Mouse (Mus musculus): Measurements from ENCODE around the gene Tmem229b. TPM values are rescaled to one million over a fixed set of nuclear protein-coding genes. Genes with fewer than 3 reads are reported as not detected.
"Not testable (repeated sequence)": the region's sequence is repeated elsewhere in the genome, so short reads cannot be mapped to it uniquely, and the experiment has no call there.

Tmem229b gene
- total and polyA plus RNA-seq, 2 experiments from 2014 or later: 63.2 to 214 TPM

- no peak overlapping the region for H3K4me3 ChIP-seq (ENCODE audit: low read depth, low read length)
- no peak overlapping the region for H3K4me2 ChIP-seq (ENCODE audit: low read depth, low read length, poor library complexity, severe bottlenecking)
- DNase-seq (ENCODE audit: low spot score): no peak
- no peak overlapping the region for H3K9ac ChIP-seq (replicated peaks; ENCODE audit: low read length, poor library complexity, severe bottlenecking)
- no peak overlapping the region for H3K27ac ChIP-seq (ENCODE audit: low read depth, low read length)
- no peaks in the 10 kb centered on the region for H3K27me3 ChIP-seq (ENCODE audit: insufficient read depth, low read length)
- no peaks in the 10 kb centered on the region for H3K4me1 ChIP-seq (ENCODE audit: insufficient read depth, low read length)
- WGBS: 97% methylated on average over 4 of the region's 4 CpGs
- peaks cover 37% of the 10 kb centered on the region for H3K36me3 ChIP-seq (ENCODE audit: insufficient read depth, low read length)
- ATAC-seq (ENCODE audit: low FRiP score): no peak
- TF ChIP-seq CTCF (IDR thresholded peaks at IDR 0.05): no peak
- no peaks in the 10 kb centered on the region for H3K9me3 ChIP-seq (ENCODE audit: low read length)
These were observed 31.6 kb downstream of the Tmem229b start for GRCm38 (mm10) chr12:78975836-78976235.

- Histone ChIP-seq H3K36me3 (ENCODE audit: insufficient read depth, low read length) (peaks cover 39% of the 10 kb centered on the region), H3K4me3 (ENCODE audit: low read depth, low read length) (no peak overlapping the region), H3K9ac (replicated peaks; ENCODE audit: low read length, poor library complexity, severe bottlenecking) (no peak overlapping the region), H3K27me3 (ENCODE audit: insufficient read depth, low read length) (no peaks in the 10 kb centered on the region), H3K27ac (ENCODE audit: low read depth, low read length) (no peak overlapping the region), H3K4me1 (ENCODE audit: insufficient read depth, low read length) (no peaks in the 10 kb centered on the region), H3K9me3 (ENCODE audit: low read length) (no peaks in the 10 kb centered on the region), H3K4me2 (ENCODE audit: low read depth, low read length, poor library complexity, severe bottlenecking) (no peak overlapping the region)
- TF ChIP-seq CTCF (IDR thresholded peaks at IDR 0.05): no peak
- ATAC-seq (ENCODE audit: low FRiP score) (no peak), DNase-seq (ENCODE audit: low spot score) (no peak)
- WGBS: 91% methylated on average over 5 of the region's 5 CpGs
These were observed 32.7 kb downstream of the Tmem229b start for GRCm38 (mm10) chr12:78974767-78975166.

- no peak for TF ChIP-seq CTCF (IDR thresholded peaks at IDR 0.05)
- no peak overlapping the region for H3K27ac ChIP-seq (ENCODE audit: low read depth, low read length)
- no peak overlapping the region for H3K4me3 ChIP-seq (ENCODE audit: low read depth, low read length)
These were observed 33.6 kb downstream of the Tmem229b start for GRCm38 (mm10) chr12:78973779-78974178.

GRCm38 (mm10) chr12:78971649-78972048 lies 35.8 kb downstream of the Tmem229b start:
- Histone ChIP-seq H3K4me3 (ENCODE audit: low read depth, low read length) (no peak overlapping the region), H3K27ac (ENCODE audit: low read depth, low read length) (no peak overlapping the region), H3K4me2 (ENCODE audit: low read depth, low read length, poor library complexity, severe bottlenecking) (no peak overlapping the region), H3K9ac (replicated peaks; ENCODE audit: low read length, poor library complexity, severe bottlenecking) (no peak overlapping the region), H3K27me3 (ENCODE audit: insufficient read depth, low read length) (no peaks in the 10 kb centered on the region), H3K9me3 (ENCODE audit: low read length) (no peaks in the 10 kb centered on the region), H3K36me3 (ENCODE audit: insufficient read depth, low read length) (peaks cover 45% of the 10 kb centered on the region), H3K4me1 (ENCODE audit: insufficient read depth, low read length) (no peaks in the 10 kb centered on the region)
- 49% methylated on average over 2 of the region's 2 CpGs for WGBS
- ATAC-seq (ENCODE audit: low FRiP score) (no peak), DNase-seq (ENCODE audit: low spot score) (no peak)
- no peak for TF ChIP-seq CTCF (IDR thresholded peaks at IDR 0.05)

More at GRCm38 (mm10) chr12:78973779-78974178, 33.6 kb downstream of the Tmem229b start:
- H3K36me3 ChIP-seq (ENCODE audit: insufficient read depth, low read length): peaks cover 47% of the 10 kb centered on the region
- DNase-seq (ENCODE audit: low spot score) (no peak), ATAC-seq (ENCODE audit: low FRiP score) (no peak)
- 61% methylated on average over 2 of the region's 2 CpGs for WGBS
- no peak overlapping the region for H3K4me2 ChIP-seq (ENCODE audit: low read depth, low read length, poor library complexity, severe bottlenecking)
- no peak overlapping the region for H3K9ac ChIP-seq (replicated peaks; ENCODE audit: low read length, poor library complexity, severe bottlenecking)
- H3K27me3 ChIP-seq (ENCODE audit: insufficient read depth, low read length): no peaks in the 10 kb centered on the region
- no peaks in the 10 kb centered on the region for H3K4me1 ChIP-seq (ENCODE audit: insufficient read depth, low read length)
- no peaks in the 10 kb centered on the region for H3K9me3 ChIP-seq (ENCODE audit: low read length)

- H3K4me3 ChIP-seq (ENCODE audit: low read depth, low read length): no peak overlapping the region
- DNase-seq (ENCODE audit: low spot score) (no peak), ATAC-seq (ENCODE audit: low FRiP score) (no peak)
- no peaks in the 10 kb centered on the region for H3K4me1 ChIP-seq (ENCODE audit: insufficient read depth, low read length)
- no peak overlapping the region for H3K4me2 ChIP-seq (ENCODE audit: low read depth, low read length, poor library complexity, severe bottlenecking)
- peaks cover 41% of the 10 kb centered on the region for H3K36me3 ChIP-seq (ENCODE audit: insufficient read depth, low read length)
- H3K27ac ChIP-seq (ENCODE audit: low read depth, low read length): no peak overlapping the region
- TF ChIP-seq CTCF (IDR thresholded peaks at IDR 0.05): no peak
- WGBS: 72% methylated on average over 7 of the region's 7 CpGs
- no peaks in the 10 kb centered on the region for H3K9me3 ChIP-seq (ENCODE audit: low read length)
- H3K27me3 ChIP-seq (ENCODE audit: insufficient read depth, low read length): no peaks in the 10 kb centered on the region
- H3K9ac ChIP-seq (replicated peaks; ENCODE audit: low read length, poor library complexity, severe bottlenecking): no peak overlapping the region
These were observed 36.7 kb downstream of the Tmem229b start for GRCm38 (mm10) chr12:78970725-78971124.

GRCm38 (mm10) chr12:78964496-78964895 lies 42.9 kb downstream of the Tmem229b start:
- H3K4me2 ChIP-seq (ENCODE audit: low read depth, low read length, poor library complexity, severe bottlenecking); H3K4me3 ChIP-seq (ENCODE audit: low read depth, low read length); H3K9ac ChIP-seq (replicated peaks; ENCODE audit: low read length, poor library complexity, severe bottlenecking); H3K4me1 ChIP-seq (ENCODE audit: insufficient read depth, low read length); H3K9me3 ChIP-seq (ENCODE audit: low read length); ATAC-seq (ENCODE audit: low FRiP score); H3K27ac ChIP-seq (ENCODE audit: low read depth, low read length); H3K27me3 ChIP-seq (ENCODE audit: insufficient read depth, low read length); DNase-seq (ENCODE audit: low spot score): not testable (repeated sequence)
- H3K36me3 ChIP-seq (ENCODE audit: insufficient read depth, low read length): peaks cover 18% of the 10 kb centered on the region
- WGBS: 95% methylated on average over 11 of the region's 11 CpGs

Measured in midbrain, postnatal 0 days (tissue).